In the genomic region with DNA sequence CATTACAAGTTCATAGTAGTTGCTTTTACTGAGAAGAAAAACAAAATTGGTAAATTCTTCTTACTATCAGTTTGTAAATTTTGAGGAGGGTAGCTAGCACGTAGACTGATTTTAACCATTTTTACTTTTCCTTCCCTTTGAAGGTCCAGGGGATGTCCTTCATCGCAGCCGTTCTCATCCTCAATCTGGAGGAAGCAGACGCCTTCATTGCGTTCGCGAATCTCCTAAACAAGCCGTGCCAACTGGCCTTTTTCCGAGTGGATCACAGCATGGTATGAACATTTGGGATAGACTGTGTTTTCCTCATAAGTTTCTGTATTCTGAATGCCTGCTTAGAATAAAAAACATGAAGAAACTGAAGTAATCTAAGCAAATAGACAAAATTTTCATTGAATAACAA, we compare ENCODE assay signal across 13 mouse cellular contexts.
"Had no signal": no experiment of that assay in that cellular context is flagged by ENCODE, and none has a peak within 500 bp of the region (broad histone marks: within the 10 kb centered on the region; RNA-seq: fewer than 3 reads in every experiment).

No protein-coding gene starts in this region.

- H3K4me3 ChIP-seq: kidney, embryonic 15.5 days; limb, embryonic 12.5 days; midbrain, embryonic 13.5 days; myocyte; neural tube, embryonic 15.5 days had no signal

- H3K4me1 ChIP-seq: kidney, embryonic 15.5 days; limb, embryonic 12.5 days; midbrain, embryonic 13.5 days; neural tube, embryonic 15.5 days had no signal

- H3K27me3 ChIP-seq: kidney, embryonic 15.5 days; limb, embryonic 12.5 days; midbrain, embryonic 13.5 days; neural tube, embryonic 15.5 days had no signal

- H3K27ac ChIP-seq: kidney, embryonic 15.5 days; limb, embryonic 12.5 days; liver, embryonic 14.5 days; midbrain, embryonic 13.5 days; neural tube, embryonic 15.5 days had no signal

- DNase-seq: kidney, adult 2 months; kidney, postnatal 25 days; liver; lung, adult 18-20 months; spleen, adult 18-20 months; thymus, adult 18-20 months; thymus, postnatal 14 days had no signal
